Mouse (Mus musculus): ENCODE data around the gene Myo1d.

Gene Myo1d

GRCm38 (mm10) chr11:80669934-80670333 lies 109.9 kb downstream of the Myo1d start:
- in situ Hi-C loops (cut with MboI; ENCODE audit: low pct_unique_long_range_greater_than_20kb in 1 of 2, low sequenced_read_pairs in 2 of 2, unreplicated experiment in 1 of 2): no loop called here

- in situ Hi-C loops (cut with MboI; ENCODE audit: low pct_unique_long_range_greater_than_20kb in 1 of 2, low sequenced_read_pairs in 2 of 2, unreplicated experiment in 1 of 2): no loop called here
Measured at GRCm38 (mm10) chr11:80666211-80666610, 113.6 kb downstream of the Myo1d start.

GRCm38 (mm10) chr11:80664261-80664660 lies 115.6 kb downstream of the Myo1d start:
- in situ Hi-C loops (cut with MboI; ENCODE audit: low pct_unique_long_range_greater_than_20kb in 1 of 2, low sequenced_read_pairs in 2 of 2, unreplicated experiment in 1 of 2): no loop called here

GRCm38 (mm10) chr11:80645111-80645510 lies 134.7 kb downstream of the Myo1d start:
- in situ Hi-C loops (cut with MboI; ENCODE audit: low pct_unique_long_range_greater_than_20kb in 1 of 2, low sequenced_read_pairs in 2 of 2, unreplicated experiment in 1 of 2): no loop called here

GRCm38 (mm10) chr11:80628992-80629865 lies 150.6 kb downstream of the Myo1d start:
- in situ Hi-C loops (cut with MboI; ENCODE audit: low pct_unique_long_range_greater_than_20kb in 1 of 2, low sequenced_read_pairs in 2 of 2, unreplicated experiment in 1 of 2): no loop called here

GRCm38 (mm10) chr11:80628581-80628980 lies 151.2 kb downstream of the Myo1d start:
- in situ Hi-C loops (cut with MboI; ENCODE audit: low pct_unique_long_range_greater_than_20kb in 1 of 2, low sequenced_read_pairs in 2 of 2, unreplicated experiment in 1 of 2): no loop called here

- in situ Hi-C loops (cut with MboI; ENCODE audit: low pct_unique_long_range_greater_than_20kb in 1 of 2, low sequenced_read_pairs in 2 of 2, unreplicated experiment in 1 of 2): no loop called here
Measured at GRCm38 (mm10) chr11:80623038-80623380, 156.8 kb downstream of the Myo1d start.

GRCm38 (mm10) chr11:80622233-80623037 lies 157.4 kb downstream of the Myo1d start:
- in situ Hi-C loops (cut with MboI; ENCODE audit: low pct_unique_long_range_greater_than_20kb in 1 of 2, low sequenced_read_pairs in 2 of 2, unreplicated experiment in 1 of 2): no loop called here

- in situ Hi-C loops (cut with MboI; ENCODE audit: low pct_unique_long_range_greater_than_20kb in 1 of 2, low sequenced_read_pairs in 2 of 2, unreplicated experiment in 1 of 2): no loop called here
Measured at GRCm38 (mm10) chr11:80614949-80615725, 164.7 kb downstream of the Myo1d start.

GRCm38 (mm10) chr11:80614418-80614817 lies 165.4 kb downstream of the Myo1d start:
- in situ Hi-C loops (cut with MboI; ENCODE audit: low pct_unique_long_range_greater_than_20kb in 1 of 2, low sequenced_read_pairs in 2 of 2, unreplicated experiment in 1 of 2): no loop called here

GRCm38 (mm10) chr11:80613534-80613933 lies 166.3 kb downstream of the Myo1d start:
- in situ Hi-C loops (cut with MboI; ENCODE audit: low pct_unique_long_range_greater_than_20kb in 1 of 2, low sequenced_read_pairs in 2 of 2, unreplicated experiment in 1 of 2): no loop called here

GRCm38 (mm10) chr11:80602707-80603441 lies 177.0 kb downstream of the Myo1d start:
- in situ Hi-C loops (cut with MboI; ENCODE audit: low pct_unique_long_range_greater_than_20kb in 1 of 2, low sequenced_read_pairs in 2 of 2, unreplicated experiment in 1 of 2): no loop called here

- in situ Hi-C loops (cut with MboI; ENCODE audit: low pct_unique_long_range_greater_than_20kb in 1 of 2, low sequenced_read_pairs in 2 of 2, unreplicated experiment in 1 of 2): no loop called here
Measured at GRCm38 (mm10) chr11:80602041-80602458, 177.8 kb downstream of the Myo1d start.

GRCm38 (mm10) chr11:80601040-80601864 lies 178.6 kb downstream of the Myo1d start:
- in situ Hi-C loops (cut with MboI; ENCODE audit: low pct_unique_long_range_greater_than_20kb in 1 of 2, low sequenced_read_pairs in 2 of 2, unreplicated experiment in 1 of 2): no loop called here

GRCm38 (mm10) chr11:80595482-80595881 lies 184.3 kb downstream of the Myo1d start:
- in situ Hi-C loops (cut with MboI; ENCODE audit: low pct_unique_long_range_greater_than_20kb in 1 of 2, low sequenced_read_pairs in 2 of 2, unreplicated experiment in 1 of 2): no loop called here

- in situ Hi-C loops (cut with MboI; ENCODE audit: low pct_unique_long_range_greater_than_20kb in 1 of 2, low sequenced_read_pairs in 2 of 2, unreplicated experiment in 1 of 2): no loop called here
Measured at GRCm38 (mm10) chr11:80589387-80589786, 190.4 kb downstream of the Myo1d start.

GRCm38 (mm10) chr11:80585761-80586160 lies 194.1 kb downstream of the Myo1d start:
- in situ Hi-C loops (cut with MboI; ENCODE audit: low pct_unique_long_range_greater_than_20kb in 1 of 2, low sequenced_read_pairs in 2 of 2, unreplicated experiment in 1 of 2): no loop called here
